Mouse (Mus musculus) layer of hippocampus, postnatal 25 days (tissue): ENCODE data around the gene Pgm5. TPM values are rescaled to one million over a fixed set of nuclear protein-coding genes. Genes with fewer than 3 reads are reported as not detected.

Experiments used
- DNase-seq, 2 experiments: peaks; one replicate each; pipeline ENCODE4 v3.0.0; 2022; ENCODE audit warnings: mixed read lengths in 2 of 2, low spot score in 1 of 2; ENCODE audit errors: extremely low spot score in 1 of 2
- total RNA-seq, 2 experiments: library from RNA; stranded (reverse); gene quantifications; 2 replicates each; pipeline ENCODE4 v1.2.3; 2021

The Pgm5 gene
- total RNA-seq, 2 experiments from 2014 or later: 3.2 to 3.6 TPM

DNA sequence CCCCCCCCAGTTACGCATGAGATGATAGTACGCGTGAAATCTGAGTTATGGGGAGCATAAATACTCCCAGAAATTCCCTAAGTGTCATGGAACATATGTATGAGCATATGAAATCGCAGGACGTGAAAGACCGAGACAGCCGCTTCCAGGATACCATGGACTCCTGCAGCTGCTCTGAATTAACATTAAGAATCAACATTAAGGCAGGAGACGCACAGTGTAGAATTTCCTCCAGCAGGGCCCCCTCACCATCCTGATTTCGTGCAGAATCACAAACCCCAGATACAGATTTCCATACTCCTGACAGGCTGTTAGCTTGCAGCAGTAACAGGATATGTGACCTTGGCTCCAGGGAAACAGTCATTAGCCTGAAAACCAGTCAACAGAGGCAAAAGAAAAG is 77.9 kb downstream of the Pgm5 start:
- no peak for DNase-seq

DNA sequence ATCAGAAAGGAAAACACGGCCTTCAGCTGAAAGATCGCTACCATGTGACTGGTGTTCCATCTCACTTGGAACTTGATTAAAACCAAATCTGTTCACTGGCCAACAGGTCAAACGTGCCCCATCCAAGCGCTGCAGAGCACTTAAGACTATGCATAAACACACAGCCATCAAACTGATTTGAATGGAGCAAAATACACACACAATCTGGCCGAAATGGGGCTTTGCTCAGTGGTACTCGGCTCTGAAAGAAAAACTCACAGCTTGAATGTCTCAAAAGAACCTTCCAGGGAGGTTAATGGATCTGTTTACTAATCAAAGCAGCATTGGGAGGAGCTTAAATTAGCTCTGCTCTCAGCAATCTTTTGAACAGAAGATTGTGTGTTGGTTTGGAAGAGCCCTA is 81.7 kb downstream of the Pgm5 start:
- no peak for DNase-seq

- no peak for DNase-seq
Observed at GRCm38 (mm10) chr19:24770345-24770744, 91.3 kb downstream of the Pgm5 start.

GRCm38 (mm10) chr19:24767401-24767800 is 94.3 kb downstream of the Pgm5 start:
- no peak for DNase-seq

DNA sequence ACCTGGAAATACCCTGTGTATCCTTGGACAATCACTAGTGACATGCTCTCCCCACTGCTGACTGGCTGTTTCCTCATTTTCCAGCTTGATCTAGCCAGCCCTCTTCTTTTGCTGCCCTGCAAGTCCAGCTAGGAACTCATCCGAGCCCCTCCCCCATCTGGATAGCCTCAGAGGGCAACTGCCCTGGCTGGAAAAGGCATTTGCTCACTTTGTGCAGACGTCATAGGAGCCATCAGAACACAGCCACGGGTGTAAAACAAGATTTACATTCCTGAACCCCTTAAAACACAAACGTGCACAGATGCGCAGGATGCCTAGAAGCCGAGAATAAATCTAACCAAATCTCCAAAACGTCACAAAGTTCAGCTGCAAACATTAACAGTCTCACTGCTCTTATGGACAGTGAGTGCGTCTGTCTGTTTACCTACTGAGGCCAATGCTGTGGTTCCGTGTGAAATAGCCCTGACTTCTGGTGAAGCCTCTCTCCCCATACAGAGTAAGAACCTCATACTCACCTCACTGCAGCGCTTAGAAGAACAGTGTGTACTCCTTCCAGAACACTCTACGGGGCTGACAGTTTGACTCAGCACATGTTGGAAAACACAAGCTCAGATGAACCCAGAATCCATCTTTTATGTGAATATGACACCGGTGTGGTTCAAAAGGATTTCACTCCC is 99.0 kb downstream of the Pgm5 start:
- no peak for DNase-seq

- DNase-seq: no peak
Observed at GRCm38 (mm10) chr19:24756627-24757026, 105.0 kb downstream of the Pgm5 start.

GRCm38 (mm10) chr19:24754440-24754785 is 107.2 kb downstream of the Pgm5 start:
- DNase-seq: no peak

DNA sequence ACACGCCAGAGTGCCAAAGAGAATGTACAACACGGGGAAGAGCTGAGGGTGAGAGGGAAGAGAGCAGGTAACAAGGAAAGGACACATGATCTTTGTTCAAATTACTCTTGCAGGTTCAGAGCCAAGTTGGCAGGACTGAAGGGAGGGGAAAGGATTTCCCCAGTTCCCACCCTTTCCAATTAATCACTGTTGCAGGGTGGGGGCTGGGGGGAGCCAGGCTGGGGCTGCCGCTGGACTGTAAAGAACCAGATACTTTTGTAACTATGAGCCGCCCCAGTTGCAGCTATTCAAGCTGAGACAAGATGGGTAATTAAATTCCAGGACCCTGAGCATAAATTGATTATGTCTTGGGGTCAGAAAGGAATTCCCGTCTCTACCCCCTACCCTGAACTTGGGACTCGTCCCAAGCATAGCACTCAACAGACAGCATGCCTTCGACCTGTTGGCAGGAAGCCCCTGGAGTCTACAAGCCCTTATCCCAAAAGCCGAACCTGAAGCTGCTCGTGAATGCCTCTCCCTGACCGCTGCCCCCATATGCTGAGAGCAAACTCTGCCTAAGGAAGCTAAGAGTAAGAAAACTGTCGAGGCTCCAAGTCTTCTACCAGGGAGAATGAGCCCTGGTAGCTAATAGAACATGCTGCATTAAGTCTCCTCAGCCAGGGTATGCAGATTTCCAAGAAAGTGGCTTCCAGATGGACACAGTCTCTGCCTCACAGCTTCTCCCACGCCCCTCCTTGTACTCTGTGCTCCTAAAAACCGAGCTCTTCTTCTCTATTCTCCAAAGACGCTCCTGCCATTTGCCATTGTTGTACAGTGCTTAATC is 107.8 kb downstream of the Pgm5 start:
- no peak for DNase-seq

GRCm38 (mm10) chr19:24752873-24753538 is 108.6 kb downstream of the Pgm5 start:
- DNase-seq: no peak

DNA sequence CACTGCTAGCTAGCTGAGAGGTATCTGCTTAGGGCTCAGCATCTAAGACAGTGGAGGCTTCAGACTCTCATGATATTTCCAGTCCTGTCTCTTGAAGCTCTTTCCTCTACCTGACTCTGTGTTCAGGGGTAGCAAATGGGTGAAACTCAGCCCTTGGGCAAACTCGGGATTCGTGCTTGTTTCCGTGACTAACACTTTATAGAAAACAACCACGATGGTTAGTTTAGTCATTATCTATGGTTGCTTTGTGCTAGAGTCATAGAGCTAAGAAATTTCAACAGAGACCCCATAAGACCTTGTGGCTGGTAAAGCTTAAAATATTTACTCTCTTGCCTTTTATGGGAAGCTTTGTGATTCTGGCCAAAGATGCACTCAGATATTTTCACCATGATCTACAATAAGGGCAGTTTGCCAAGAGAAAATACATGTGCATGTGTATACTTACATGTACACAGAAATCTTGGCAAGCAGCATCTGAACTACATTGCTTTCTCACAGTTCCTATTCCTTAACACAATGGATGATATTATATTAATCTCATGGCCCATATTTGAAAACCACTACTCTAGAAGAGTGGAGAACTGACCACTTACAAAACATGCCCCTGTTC is 115.3 kb downstream of the Pgm5 start:
- no peak for DNase-seq

DNA sequence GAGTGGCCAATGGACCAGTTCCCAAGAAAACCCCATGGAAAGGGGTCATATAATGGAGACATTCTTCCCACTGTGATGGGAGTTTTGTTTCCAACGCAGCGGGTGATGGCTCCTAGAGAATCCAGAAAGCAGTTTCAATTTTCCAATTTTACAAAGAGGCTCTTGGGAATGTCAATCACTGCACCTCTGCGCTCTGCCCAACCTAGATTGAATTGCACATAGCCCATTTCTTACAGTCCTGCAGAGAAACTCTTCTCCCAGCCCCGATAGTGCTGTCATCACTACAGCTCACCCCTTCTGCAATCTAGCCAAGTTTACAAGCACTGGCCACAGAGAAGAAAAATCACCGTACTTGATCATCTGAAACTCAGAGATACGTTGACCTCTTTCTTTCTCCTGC is 119.0 kb downstream of the Pgm5 start:
- DNase-seq: no peak

DNA sequence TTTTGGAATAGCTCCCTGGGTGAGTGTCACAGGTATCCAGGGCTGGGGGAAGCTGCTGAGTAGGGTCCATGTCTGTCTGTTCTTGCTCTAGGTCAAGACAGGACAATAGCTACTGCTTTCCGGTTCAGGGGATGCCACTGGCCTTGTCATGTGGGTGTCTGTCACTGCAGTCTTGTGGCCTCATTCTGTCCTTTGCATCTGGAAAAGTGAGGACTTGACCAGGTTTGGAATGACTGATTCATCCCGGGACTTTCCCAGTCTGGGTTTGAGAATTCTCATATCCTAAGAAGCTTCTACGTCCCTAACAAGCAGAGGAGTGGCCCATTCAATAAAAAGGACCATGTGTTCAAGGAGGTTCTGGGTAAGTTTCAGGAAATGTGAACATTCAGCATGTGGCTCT is 122.9 kb downstream of the Pgm5 start:
- no peak for DNase-seq

DNA sequence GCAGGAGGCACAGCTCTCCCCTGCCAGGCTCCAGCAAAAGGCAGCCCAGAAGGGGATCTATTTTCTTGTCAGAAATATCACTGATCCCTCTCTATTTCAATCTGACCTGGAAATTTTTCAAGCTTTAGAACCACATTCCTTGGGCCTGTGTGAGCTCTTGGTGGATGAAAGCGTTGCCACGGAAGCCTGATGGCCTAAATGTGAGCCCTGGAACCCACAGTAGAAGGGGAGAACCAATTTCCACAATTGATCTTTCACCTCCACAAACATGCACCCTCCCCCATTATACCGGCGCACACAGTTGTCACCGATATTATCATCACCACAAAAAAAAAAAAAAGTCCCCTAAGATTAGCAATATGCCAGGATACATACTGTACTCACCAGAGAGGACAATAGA is 123.6 kb downstream of the Pgm5 start:
- DNase-seq: no peak

GRCm38 (mm10) chr19:24735484-24736128 is 126.0 kb downstream of the Pgm5 start:
- DNase-seq: no peak

DNA sequence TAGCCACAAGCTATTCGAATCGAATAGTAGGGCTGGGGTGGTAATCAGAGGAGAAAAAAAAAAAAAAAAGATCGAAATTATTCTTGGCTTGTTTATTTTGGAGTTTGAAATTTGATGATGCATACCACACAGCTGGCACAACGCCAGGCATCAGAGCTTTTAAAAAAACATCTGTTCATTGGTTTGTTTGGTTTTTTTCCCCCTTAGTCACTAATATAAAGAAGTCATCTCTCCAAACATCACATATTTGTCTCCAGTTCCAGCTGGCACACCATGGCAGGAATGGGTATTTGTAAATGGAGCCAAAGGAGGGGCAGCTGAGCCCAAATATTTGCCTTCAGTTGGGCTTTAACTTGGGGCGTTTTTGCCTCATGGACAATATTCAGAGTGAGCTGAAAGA is 131.0 kb downstream of the Pgm5 start:
- DNase-seq: no peak

GRCm38 (mm10) chr19:24724362-24724761 is 137.3 kb downstream of the Pgm5 start:
- DNase-seq: no peak

DNA sequence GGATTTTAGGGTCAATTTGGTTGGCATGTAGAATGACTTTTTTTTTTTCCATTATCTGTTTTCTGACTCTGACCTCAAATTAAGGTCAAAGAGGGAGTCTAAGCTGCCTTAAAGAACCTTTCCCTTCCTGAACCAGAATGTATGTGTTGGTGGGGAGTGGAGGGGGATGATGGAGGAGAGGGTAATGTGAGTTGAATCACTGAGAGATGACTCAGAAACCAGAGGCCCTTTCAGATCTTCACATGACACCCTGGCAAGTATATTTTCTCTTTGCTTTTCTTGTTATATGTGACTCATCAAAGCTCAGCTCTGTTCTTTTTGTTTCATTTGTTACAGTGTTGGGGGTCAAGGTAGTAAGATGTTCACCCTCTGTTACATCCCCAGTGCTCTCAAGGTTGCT is 141.2 kb downstream of the Pgm5 start:
- DNase-seq: no peak

GRCm38 (mm10) chr19:24719504-24719903 is 142.2 kb downstream of the Pgm5 start:
- no peak for DNase-seq

GRCm38 (mm10) chr19:24718021-24718420 is 143.6 kb downstream of the Pgm5 start:
- no peak for DNase-seq

DNA sequence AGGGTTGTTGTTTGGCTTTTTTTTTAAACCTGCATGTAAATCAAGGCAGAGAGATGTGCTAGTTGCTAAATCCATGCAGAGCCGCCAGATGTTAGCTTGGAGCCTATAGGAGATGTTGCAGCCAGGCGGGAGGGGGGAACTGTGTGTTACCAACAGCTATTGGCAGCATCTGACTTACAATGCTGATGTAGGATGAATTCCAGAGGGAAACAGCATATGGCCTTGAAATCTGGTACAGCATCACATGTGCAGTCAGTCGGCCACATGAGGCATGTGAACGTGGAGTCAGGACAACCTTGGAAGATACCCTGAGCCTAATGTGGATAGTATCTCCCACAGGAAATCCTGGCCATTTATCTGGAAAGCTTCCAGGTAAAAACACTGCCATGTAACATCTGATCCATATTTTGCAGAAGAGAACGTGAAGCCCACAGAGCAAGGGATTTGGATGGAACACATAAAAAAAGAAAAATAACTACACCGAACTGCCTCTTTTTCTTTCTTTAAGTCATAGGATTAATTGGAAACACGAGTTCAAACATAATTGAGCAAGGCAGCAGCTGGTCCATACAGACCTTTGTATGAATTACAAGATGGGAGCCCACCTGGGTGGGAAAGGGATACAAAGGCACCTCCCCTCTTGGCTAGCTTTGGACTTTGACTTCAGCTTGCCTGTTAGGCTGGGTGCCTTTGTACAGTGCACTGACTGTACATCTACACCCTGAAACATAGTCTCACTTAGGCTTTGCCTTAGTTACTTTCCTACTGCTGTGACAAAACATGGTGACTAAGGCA is 145.2 kb downstream of the Pgm5 start:
- peak in 1 of 2 experiments; percentile 12 for DNase-seq
